Mouse (Mus musculus): Measurements from ENCODE around the gene A630076J17Rik.
A peak's percentile ranks its signal among the peaks of the same experiment; 100 is the strongest.

- TF ChIP-seq CTCF (IDR thresholded peaks at IDR 0.05; ENCODE audit: low read depth) = peak; percentile 79
- TF ChIP-seq EP300 (IDR thresholded peaks at IDR 0.05; ENCODE audit: low read depth) = no peak
Observed at GRCm38 (mm10) chr3:107205994-107206393, 24.4 kb upstream of the A630076J17Rik start.
